Mouse (Mus musculus) stomach, postnatal 0 days (tissue): ENCODE measurements around the gene Atp6v1a.

Experiments
- CTCF ChIP-seq: IDR thresholded peaks from 2 replicates; pipeline ENCODE4 v1.5.1; 2016; ENCODE audit warnings: antibody characterized with exemption, low read depth, mild to moderate bottlenecking, moderate library complexity
- EP300 ChIP-seq: optimal IDR thresholded peaks from 2 replicates; pipeline ENCODE3; 2016; ENCODE audit warnings: antibody characterized with exemption

DNA sequence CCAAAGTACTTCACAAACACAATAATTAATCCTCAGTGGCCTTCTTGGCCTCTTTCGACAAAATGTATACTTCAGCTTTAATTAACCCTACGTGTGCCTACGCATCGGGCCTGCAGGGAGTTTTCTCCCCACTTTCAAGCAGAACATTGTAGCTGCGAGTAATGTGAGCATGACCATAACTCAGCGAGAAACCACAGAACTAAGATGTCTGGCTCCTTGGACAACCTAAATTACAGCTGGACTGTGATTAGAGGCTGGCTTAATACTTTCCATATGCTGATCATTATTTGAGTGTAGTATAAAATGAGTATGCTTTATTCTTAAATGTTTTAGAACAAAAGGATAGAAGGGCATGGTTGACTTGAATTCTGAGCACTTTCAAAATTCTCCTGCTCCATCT lies 86.2 kb downstream of the Atp6v1a start:
- TF ChIP-seq CTCF (no peak), EP300 (no peak)
